Mouse (Mus musculus) stomach, embryonic 15.5 days (tissue): ENCODE measurements around the gene Necap1. TPM values are rescaled to one million over a fixed set of nuclear protein-coding genes. Genes with fewer than 3 reads are reported as not detected.

Experiments used
- ATAC-seq: fragments of 200-750 bp; cut with Nextera tagmentation; 2 replicates; pipeline ENCODE4 v1.8.0; 2017; ENCODE audit warnings: low read depth, moderate number of reproducible peaks, moderate TSS enrichment; ENCODE audit not compliant: insufficient read depth, low FRiP score
- H3K27ac ChIP-seq: fragments of 300-500 bp; sonication (generic); 2 replicates; pipeline ENCODE4 v1.5.1; 2015; ENCODE audit warnings: mild to moderate bottlenecking, inconsistent platforms
- H3K27me3 ChIP-seq: fragments of 300-500 bp; sonication (generic); replicated peaks from 2 replicates; pipeline ENCODE4 v1.6.1; 2015; ENCODE audit warnings: inconsistent platforms
- H3K36me3 ChIP-seq: fragments of 300-500 bp; sonication (generic); 2 replicates; pipeline ENCODE4 v1.6.1; 2015; ENCODE audit warnings: inconsistent platforms
- H3K4me1 ChIP-seq: fragments of 300-500 bp; sonication (generic); 2 replicates; pipeline ENCODE4 v1.6.1; 2015; ENCODE audit warnings: inconsistent platforms
- H3K4me2 ChIP-seq: fragments of 300-500 bp; sonication (generic); 2 replicates; pipeline ENCODE4 v1.6.1; 2015; ENCODE audit warnings: mild to moderate bottlenecking, inconsistent platforms
- H3K4me3 ChIP-seq: fragments of 300-500 bp; sonication (generic); replicated peaks from 2 replicates; pipeline ENCODE4 v1.5.1; 2015; ENCODE audit warnings: inconsistent platforms
- H3K9ac ChIP-seq: fragments of 300-500 bp; sonication (generic); 2 replicates; pipeline ENCODE4 v1.6.1; 2015; ENCODE audit warnings: inconsistent platforms
- H3K9me3 ChIP-seq: fragments of 300-500 bp; sonication (generic); 2 replicates; pipeline ENCODE4 v1.6.1; 2016; ENCODE audit warnings: inconsistent platforms
- WGBS: fragments of 180-500 bp; shearing (Covaris S2); methylation state at CpG from one replicate; pipeline ENCODE4 v1.1.7; 2015; 5-methylcytosine and 5-hydroxymethylcytosine counted together
- polyA plus RNA-seq: library from polyadenylated mRNA; unstranded; fragments of >200 nt; fragmentation: Nextera tagmentation; extraction: Ambion mirVana; gene quantifications from 2 replicates; pipeline ENCODE4 v1.2.1, GENCODE M21; 2015

The Necap1 gene
- polyA plus RNA-seq = 54.0 and 59.4 TPM in 2 replicates

GRCm38 (mm10) chr6:122873871-122874719 lies at the start of gene Necap1:
Gene Necap1 (plus strand): TSS chr6:122874474.
- peak; percentile 96 for ATAC-seq

GRCm38 (mm10) chr6:122825166-122825565 lies 49.1 kb upstream of the Necap1 start:
- Histone ChIP-seq H3K9me3 (no peaks in the 10 kb centered on the region), H3K9ac (no peak overlapping the region), H3K4me3 (no peak overlapping the region), H3K36me3 (peaks cover 9% of the 10 kb centered on the region; the same call in 1 of the 2 replicates), H3K27me3 (no peaks in the 10 kb centered on the region), H3K4me1 (peaks cover 41% of the 10 kb centered on the region), H3K27ac (0 out of 2 replicates have a peak overlapping the region, but pooled peaks have one; percentile 28), H3K4me2 (no peak overlapping the region)
- WGBS = 84% methylated on average over 9 of the region's 9 CpGs
- no peak for ATAC-seq

More at GRCm38 (mm10) chr6:122873871-122874719, at the start of gene Necap1:
- Histone ChIP-seq H3K27ac (peak within 1 kb of the TSS; percentile 88), H3K4me3 (peak within 1 kb of the TSS; percentile 95), H3K4me1 (peaks cover 5% of the 10 kb centered on the region; the same call in 1 of the 2 replicates), H3K9ac (peak within 1 kb of the TSS; percentile 71), H3K9me3 (no peaks in the 10 kb centered on the region), H3K4me2 (peak within 1 kb of the TSS; percentile 54), H3K27me3 (no peaks in the 10 kb centered on the region), H3K36me3 (no peaks in the 10 kb centered on the region)
- WGBS = 6% methylated on average over 43 of the region's 43 CpGs

- peak; percentile 92 for ATAC-seq
These were observed 48.1 kb upstream of the Necap1 start for GRCm38 (mm10) chr6:122825923-122826742.

GRCm38 (mm10) chr6:122828086-122828485 lies 46.2 kb upstream of the Necap1 start:
- no peak overlapping the region for H3K9ac ChIP-seq
- 46% methylated on average over 13 of the region's 13 CpGs for WGBS

More at GRCm38 (mm10) chr6:122825923-122826742, 48.1 kb upstream of the Necap1 start:
- Histone ChIP-seq H3K4me3 (peak overlapping the region; percentile 41), H3K9me3 (no peaks in the 10 kb centered on the region), H3K36me3 (peaks cover 9% of the 10 kb centered on the region; the same call in 1 of the 2 replicates), H3K27me3 (no peaks in the 10 kb centered on the region), H3K9ac (no peak overlapping the region; the same call in 1 of the 2 replicates), H3K4me1 (peaks cover 34% of the 10 kb centered on the region), H3K27ac (peak overlapping the region; percentile 85), H3K4me2 (peak overlapping the region; percentile 79)
- WGBS = 2% methylated on average over 28 of the region's 29 CpGs

GRCm38 (mm10) chr6:122832880-122833279 lies 41.4 kb upstream of the Necap1 start:
- Histone ChIP-seq H3K4me1 (no peaks in the 10 kb centered on the region), H3K27ac (no peak overlapping the region), H3K9ac (no peak overlapping the region), H3K36me3 (peaks cover 45% of the 10 kb centered on the region), H3K27me3 (no peaks in the 10 kb centered on the region), H3K9me3 (no peaks in the 10 kb centered on the region), H3K4me3 (no peak overlapping the region), H3K4me2 (no peak overlapping the region)
- 79% methylated on average over 7 of the region's 7 CpGs for WGBS
- ATAC-seq = no peak

More at GRCm38 (mm10) chr6:122828086-122828485, 46.2 kb upstream of the Necap1 start:
- Histone ChIP-seq H3K9me3 (no peaks in the 10 kb centered on the region), H3K27ac (no peak overlapping the region), H3K27me3 (no peaks in the 10 kb centered on the region), H3K36me3 (peaks cover 9% of the 10 kb centered on the region; the same call in 1 of the 2 replicates), H3K4me3 (no peak overlapping the region), H3K4me1 (peaks cover 26% of the 10 kb centered on the region), H3K4me2 (no peak overlapping the region)
- no peak for ATAC-seq

- H3K36me3 ChIP-seq = peaks cover 44% of the 10 kb centered on the region
- no peak overlapping the region for H3K4me3 ChIP-seq
- H3K9ac ChIP-seq = no peak overlapping the region
- no peak for ATAC-seq
- WGBS = 66% methylated on average over 4 of the region's 4 CpGs
- no peak overlapping the region for H3K27ac ChIP-seq
- no peaks in the 10 kb centered on the region for H3K27me3 ChIP-seq
- no peaks in the 10 kb centered on the region for H3K4me1 ChIP-seq
- no peak overlapping the region for H3K4me2 ChIP-seq
- H3K9me3 ChIP-seq = no peaks in the 10 kb centered on the region
These were observed 39.9 kb upstream of the Necap1 start for GRCm38 (mm10) chr6:122834365-122834764.

- Histone ChIP-seq H3K9ac (no peak overlapping the region), H3K4me3 (no peak overlapping the region), H3K4me1 (no peaks in the 10 kb centered on the region), H3K36me3 (peaks cover 50% of the 10 kb centered on the region), H3K27ac (no peak overlapping the region), H3K4me2 (no peak overlapping the region), H3K27me3 (no peaks in the 10 kb centered on the region), H3K9me3 (no peaks in the 10 kb centered on the region)
- no peak for ATAC-seq
- 91% methylated on average over 3 of the region's 3 CpGs for WGBS
These were observed 37.3 kb upstream of the Necap1 start for GRCm38 (mm10) chr6:122836974-122837373.

- no peak overlapping the region for H3K27ac ChIP-seq
- no peaks in the 10 kb centered on the region for H3K9me3 ChIP-seq
- WGBS = 90% methylated on average over 5 of the region's 5 CpGs
- H3K27me3 ChIP-seq = no peaks in the 10 kb centered on the region
- H3K36me3 ChIP-seq = peaks cover 50% of the 10 kb centered on the region
- H3K9ac ChIP-seq = no peak overlapping the region
- H3K4me2 ChIP-seq = no peak overlapping the region
- no peak for ATAC-seq
- H3K4me1 ChIP-seq = no peaks in the 10 kb centered on the region
- no peak overlapping the region for H3K4me3 ChIP-seq
These were observed 36.7 kb upstream of the Necap1 start for GRCm38 (mm10) chr6:122837539-122837938.

GRCm38 (mm10) chr6:122843759-122844158 lies 30.5 kb upstream of the Necap1 start:
- H3K27me3 ChIP-seq = no peaks in the 10 kb centered on the region
- H3K9me3 ChIP-seq = no peaks in the 10 kb centered on the region
- H3K36me3 ChIP-seq = peaks cover 27% of the 10 kb centered on the region
- WGBS = 51% methylated on average over 6 of the region's 6 CpGs
- no peak overlapping the region for H3K9ac ChIP-seq
- no peak overlapping the region for H3K4me2 ChIP-seq
- ATAC-seq = no peak
- H3K27ac ChIP-seq = no peak overlapping the region
- no peaks in the 10 kb centered on the region for H3K4me1 ChIP-seq
- no peak overlapping the region for H3K4me3 ChIP-seq

- H3K27me3 ChIP-seq = no peaks in the 10 kb centered on the region
- no peaks in the 10 kb centered on the region for H3K36me3 ChIP-seq
- no peaks in the 10 kb centered on the region for H3K4me1 ChIP-seq
- H3K4me3 ChIP-seq = no peak overlapping the region
- H3K9me3 ChIP-seq = no peaks in the 10 kb centered on the region
- ATAC-seq = no peak
- WGBS = 54% methylated on average over 2 of the region's 2 CpGs
- no peak overlapping the region for H3K9ac ChIP-seq
- no peak overlapping the region for H3K4me2 ChIP-seq
- H3K27ac ChIP-seq = no peak overlapping the region
These were observed 21.6 kb upstream of the Necap1 start for GRCm38 (mm10) chr6:122852696-122853095.

GRCm38 (mm10) chr6:122854552-122854951 lies 19.7 kb upstream of the Necap1 start:
- no peak for ATAC-seq
- WGBS = 79% methylated on average over 12 of the region's 12 CpGs
- no peaks in the 10 kb centered on the region for H3K27me3 ChIP-seq
- H3K9me3 ChIP-seq = no peaks in the 10 kb centered on the region
- no peak overlapping the region for H3K9ac ChIP-seq
- no peaks in the 10 kb centered on the region for H3K36me3 ChIP-seq
- H3K27ac ChIP-seq = no peak overlapping the region
- H3K4me3 ChIP-seq = no peak overlapping the region
- H3K4me2 ChIP-seq = no peak overlapping the region
- no peaks in the 10 kb centered on the region for H3K4me1 ChIP-seq
